Mouse (Mus musculus) heart, postnatal 10 days (tissue): ENCODE data around the gene Gcgr. TPM values are rescaled to one million over a fixed set of nuclear protein-coding genes. Genes with fewer than 3 reads are reported as not detected.
"Not testable (repeated sequence)": the region's sequence is repeated elsewhere in the genome, so short reads cannot be mapped to it uniquely, and the experiment has no call there.

Source experiments
- DNase-seq, 2 experiments: peaks; one replicate each; pipeline ENCODE4 v3.0.0; 2021
- intact Hi-C: fragments of 180-260 bp; cut with DNase I; formaldehyde crosslinking; loops from one replicate; pipeline ENCODE4 v1.15.1; 2025
- total RNA-seq, 2 experiments: library from RNA; stranded (reverse); gene quantifications; 2 replicates each; pipeline ENCODE4 v1.2.3; 2021

The Gcgr gene
- total RNA-seq, 2 experiments from 2014 or later: 2.4 to 3.1 TPM

DNA sequence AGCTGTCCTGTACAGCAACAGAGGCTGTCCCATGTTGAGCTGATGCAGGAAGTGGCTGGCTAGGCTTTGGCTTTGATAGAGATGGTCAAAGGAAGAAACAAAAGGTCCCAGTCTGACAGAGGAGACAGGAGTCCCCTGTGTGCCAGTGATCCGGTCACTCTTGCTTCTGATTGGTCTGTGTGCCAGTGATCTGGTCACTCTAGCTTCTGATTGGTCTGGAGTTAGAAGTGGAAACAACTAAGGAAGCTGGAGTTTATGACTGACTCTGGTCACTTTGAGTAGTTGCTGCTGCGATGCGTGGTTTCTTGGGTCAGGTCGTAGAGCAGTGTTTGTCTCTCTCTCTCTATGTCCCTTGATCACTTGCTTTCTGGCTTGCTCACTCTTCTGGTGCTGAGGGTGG lies 28.8 kb upstream of the Gcgr start:
- intact Hi-C loops: no loop called here
- no peak for DNase-seq

DNA sequence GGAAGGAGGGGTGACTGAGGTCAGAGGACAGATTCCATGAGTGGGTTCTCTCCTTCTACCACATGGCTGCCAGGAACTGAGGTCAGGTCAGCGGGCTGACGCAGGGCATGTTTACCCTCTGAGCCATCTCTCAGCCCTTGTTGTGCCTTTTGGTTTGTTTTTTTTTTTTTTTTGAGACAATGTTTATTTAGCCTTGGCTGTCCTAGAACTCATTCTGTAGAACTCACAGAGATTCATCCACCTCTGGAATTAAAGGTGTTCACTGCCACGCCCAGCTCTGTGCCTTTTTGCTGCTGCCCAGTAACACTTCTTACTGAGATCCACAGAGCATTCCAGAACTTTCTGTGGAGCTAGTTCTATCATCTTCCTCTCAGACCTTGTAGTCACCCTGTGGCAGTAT lies 24.8 kb upstream of the Gcgr start:
- DNase-seq: no peak
- intact Hi-C loops: no loop called here

DNA sequence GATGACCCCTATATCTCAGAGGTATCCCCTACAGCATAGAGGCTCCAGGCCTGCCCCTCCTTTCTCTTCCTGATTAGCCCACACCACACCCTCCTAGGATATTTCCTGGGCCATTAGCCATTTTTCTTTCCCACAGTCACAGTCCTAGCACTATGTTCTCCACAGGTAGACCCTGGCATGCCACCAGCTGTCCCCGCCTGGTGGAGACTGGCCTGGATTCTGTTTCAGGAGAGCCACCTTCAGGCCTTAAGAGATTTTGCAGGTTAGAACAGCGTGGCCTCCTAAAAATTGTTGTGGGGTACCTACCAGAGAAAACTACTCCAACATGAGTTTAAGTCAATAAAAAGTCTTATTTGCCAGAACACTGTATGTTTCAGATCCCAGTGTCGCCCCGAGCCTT lies 23.6 kb upstream of the Gcgr start:
- no peak for DNase-seq
- intact Hi-C loops: no loop called here

DNA sequence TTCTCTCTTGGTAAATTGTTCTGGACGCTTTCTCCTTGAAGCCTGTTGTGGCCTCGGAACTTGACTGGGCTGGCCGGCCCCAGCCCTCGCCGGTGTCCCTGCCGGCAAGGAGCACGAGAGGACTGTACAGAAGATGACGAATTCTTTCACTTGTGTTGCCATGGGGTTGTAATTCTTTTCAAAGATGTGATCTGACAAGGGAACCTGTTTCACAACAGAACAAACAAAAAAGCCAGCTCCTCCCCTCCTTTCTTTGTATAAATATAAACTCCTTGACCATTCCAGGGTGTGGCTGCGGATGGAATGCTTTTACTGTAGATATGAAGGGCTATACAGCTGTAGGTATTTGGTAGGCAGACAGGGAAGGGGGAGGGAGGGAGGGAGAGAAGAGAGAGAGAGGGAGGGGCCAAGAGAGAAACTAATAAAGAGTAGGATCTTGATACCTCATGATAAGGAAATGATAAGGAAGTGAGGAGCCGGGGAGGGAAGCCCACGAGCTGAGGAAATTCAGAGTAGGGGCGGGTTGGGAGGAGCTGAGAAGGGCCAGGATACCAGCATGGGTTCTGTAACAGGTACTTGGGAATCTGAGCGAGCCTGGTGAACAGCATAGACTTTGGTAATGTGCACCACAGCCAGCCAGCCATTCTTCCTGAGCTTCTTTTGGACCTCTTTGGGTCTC lies 22.7 kb upstream of the Gcgr start:
- intact Hi-C loops: no loop called here

DNA sequence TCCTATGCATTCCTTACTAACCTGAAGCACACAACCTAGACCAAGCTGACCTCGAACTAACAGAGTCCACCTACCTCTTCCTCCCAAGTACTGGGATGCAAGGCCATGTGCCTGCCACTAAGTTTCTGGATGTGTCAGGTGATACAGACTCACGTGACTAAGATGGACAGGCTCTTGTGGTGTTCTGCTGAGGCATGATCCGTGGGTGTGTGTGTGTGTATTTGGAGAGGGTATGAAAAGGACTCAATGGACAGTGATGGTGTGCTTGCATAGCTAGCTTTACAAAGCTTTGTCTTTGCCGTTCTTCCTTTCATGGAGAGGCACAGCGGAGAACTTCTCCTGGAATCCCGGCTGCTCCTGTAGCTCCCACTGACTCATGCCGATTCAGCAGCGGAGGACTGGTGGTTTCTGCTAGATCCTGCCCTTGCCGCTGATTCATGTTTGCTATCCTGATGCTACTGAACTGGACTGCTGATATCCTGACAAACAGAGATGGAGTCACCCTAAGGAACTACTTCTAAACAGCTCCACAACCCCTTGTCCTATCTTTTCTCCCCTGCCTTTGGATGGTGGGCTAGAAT lies 22.1 kb upstream of the Gcgr start:
- intact Hi-C loops: no loop called here
- no peak for DNase-seq

More for the DNA sequence above, 22.7 kb upstream of the Gcgr start:
- no peak for DNase-seq

DNA sequence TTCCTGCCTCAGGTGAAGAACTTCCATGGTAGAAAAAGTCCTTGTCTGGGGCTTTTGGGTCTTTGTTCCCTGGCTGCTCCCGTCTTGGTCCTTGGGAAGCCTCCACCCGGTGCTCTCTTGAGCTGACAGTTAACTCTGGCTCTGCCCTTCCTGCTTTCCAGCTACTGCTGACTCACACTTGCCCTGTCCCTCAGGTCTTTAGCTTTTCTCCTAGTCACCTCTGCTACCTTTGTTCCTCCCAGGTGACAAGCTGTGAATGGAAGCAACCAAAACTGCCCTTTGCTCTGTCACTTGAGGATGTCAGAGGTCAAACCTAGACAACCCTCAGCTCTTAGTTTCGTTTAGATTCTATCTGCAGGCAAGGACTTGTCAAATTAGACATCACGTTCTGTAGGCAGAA lies 20.6 kb upstream of the Gcgr start:
- intact Hi-C loops: loop anchor here (2.0 to 10.0 kb wide), 2 partner anchors 17 to 265 kb away; no protein-coding TSS in a partner anchor

DNA sequence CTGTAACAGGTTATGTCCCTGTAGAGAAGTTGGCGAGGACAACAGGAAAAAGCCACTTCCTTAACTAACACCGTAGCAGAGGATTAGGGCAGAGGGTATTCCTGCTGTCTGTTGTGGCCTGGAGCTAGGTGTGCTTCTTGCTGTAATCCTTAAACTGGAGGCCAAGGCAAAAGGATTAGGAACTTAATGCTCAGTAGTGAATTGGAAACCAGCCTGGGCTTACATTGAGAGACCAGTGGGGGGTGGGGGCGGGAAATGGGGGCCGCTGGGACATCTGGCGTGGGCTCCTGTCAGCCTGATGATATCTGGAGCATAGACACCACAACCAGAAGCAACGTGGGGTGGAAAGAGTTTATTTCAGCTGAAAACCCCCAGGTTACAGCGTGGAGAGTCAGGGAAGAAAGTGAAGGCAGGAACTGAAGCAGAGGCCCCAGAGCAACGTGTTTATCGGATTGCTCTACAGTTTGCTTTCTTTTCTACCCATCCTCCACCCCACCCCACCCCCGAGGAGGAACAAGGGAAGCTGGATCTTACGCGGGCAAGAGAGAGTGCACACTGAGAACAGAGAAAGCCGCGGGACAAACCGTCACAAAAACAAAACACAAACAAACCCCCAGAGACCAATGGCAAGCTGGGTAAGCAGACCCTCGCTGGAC lies 20.0 kb upstream of the Gcgr start:
- intact Hi-C loops: loop anchor here (2.0 to 10.0 kb wide), 2 partner anchors 18 to 264 kb away; no protein-coding TSS in a partner anchor
- DNase-seq: peak in 1 of 2 experiments; percentile 38

More for the DNA sequence above, 20.6 kb upstream of the Gcgr start:
- DNase-seq: no peak

DNA sequence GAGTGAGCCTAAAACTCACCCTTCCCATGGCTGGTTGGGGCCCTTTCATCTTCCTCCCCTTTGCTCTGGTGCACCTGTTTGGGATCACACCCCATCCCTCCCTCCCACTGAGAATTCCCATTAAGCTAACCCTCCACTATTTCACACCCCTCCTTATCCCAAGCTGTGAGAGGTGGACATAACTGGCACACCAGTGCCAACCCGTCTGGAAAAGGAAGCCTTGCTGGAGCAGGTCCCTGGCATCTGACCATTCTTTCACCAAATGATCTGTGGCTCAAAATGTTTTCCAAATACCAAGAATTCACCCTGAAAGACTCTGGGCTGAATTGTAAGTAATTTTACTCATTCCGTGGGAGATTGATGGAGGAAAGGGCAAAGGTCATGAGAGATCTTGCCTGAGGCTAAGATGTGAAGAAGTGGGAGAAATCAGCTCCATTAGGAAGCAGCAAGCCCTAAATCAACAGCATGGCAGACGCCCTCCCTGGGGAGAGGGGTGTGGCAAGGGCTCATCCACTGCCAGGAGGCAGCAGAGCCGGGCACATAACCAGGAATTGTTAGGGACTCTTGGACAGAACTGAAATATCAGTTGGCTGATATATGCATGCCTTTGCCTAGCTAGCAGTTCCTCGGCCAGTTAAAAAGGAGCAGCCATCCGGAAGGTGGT lies 17.6 kb upstream of the Gcgr start:
- intact Hi-C loops: loop anchor here (10.0 kb wide), 1 partner anchor 262 kb away; no protein-coding TSS in a partner anchor
- peak; percentile 38 to 40 for DNase-seq

DNA sequence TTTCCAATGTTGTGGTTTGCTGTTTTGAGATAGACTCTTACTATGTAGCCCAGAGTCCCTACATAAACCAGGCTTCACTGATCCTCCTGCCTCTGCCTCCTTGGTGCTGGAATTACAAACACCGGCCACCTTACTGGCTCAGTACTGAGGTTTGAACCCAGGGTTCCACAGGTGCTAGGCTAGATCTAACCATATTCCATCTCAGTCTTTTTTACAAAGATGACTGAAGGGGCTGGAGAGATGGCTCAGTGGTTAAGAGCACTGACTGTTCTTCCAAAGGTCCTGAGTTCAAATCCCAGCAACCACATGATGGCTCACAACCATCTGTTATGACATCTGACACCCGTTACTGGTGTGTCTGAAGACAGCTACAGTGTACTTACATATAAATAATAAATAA lies 16.2 kb upstream of the Gcgr start:
- intact Hi-C loops: loop anchor here (2.0 to 10.0 kb wide), 3 partner anchors 99 to 261 kb away; no protein-coding TSS in a partner anchor
- DNase-seq: not testable (repeated sequence)

DNA sequence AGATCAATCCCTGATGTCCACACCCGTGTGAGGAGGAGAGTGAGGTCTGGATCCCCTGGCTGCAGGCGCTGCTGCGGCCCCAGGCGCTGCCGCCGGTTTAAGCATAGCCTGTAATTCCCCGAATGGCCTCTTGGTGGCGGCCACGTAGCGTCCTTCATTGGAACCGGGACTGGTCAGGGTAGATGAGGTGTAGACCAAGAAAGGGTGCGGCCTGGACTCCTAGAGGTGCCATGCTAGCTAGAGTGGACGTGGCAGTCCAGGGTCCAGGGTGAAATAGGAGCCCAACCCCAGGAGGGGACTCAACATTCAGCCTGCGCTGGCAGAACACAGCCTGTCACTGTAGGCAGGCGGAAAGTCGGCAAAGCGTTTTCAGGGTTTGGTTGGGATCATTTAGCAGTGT lies 14.9 kb upstream of the Gcgr start:
- DNase-seq: peak; percentile 94 to 95
- intact Hi-C loops: loop anchor here (2.0 to 10.0 kb wide), 4 partner anchors 63 to 259 kb away; no protein-coding TSS in a partner anchor

DNA sequence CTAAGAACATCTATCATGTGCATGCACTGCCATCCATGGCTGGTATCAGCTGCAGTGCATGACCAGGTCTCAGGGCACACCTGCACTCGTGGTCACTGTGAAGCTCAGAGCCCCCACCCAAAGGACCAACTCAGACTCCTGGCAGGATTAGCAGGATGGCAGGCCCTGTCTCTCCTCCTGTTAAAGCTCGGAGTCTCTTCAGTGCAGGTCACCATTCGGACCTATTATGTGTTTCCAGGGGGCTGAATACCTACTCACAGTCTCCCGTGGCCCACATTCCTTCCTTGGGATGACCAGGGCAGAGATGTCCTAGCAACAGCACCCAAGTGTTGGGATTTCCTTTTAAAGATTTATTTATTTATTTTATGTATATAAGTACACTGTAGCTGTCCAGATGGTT lies 13.4 kb upstream of the Gcgr start:
- no peak for DNase-seq
- intact Hi-C loops: loop anchor here (2.0 to 10.0 kb wide), 2 partner anchors 62 to 258 kb away; no protein-coding TSS in a partner anchor

DNA sequence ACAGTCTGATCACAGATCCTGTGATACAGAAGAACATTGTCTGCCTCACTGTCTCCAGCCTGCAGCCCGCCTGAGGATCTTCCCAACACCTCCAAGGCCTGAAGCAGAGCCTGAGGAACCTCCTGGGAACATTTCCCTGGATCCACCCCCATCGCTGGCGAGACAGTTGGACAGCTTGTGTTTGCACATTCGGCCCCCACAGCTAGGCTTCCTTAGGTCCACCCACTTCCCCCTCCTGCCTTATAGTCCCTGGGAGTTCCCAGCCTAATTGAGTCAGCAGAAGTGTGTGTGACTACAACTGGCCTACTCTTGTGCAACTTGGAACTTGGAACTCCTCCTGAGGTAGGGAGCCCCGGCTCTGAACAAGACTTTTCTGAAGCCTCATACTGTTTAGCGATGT lies 12.5 kb upstream of the Gcgr start:
- peak; percentile 66 to 67 for DNase-seq
- intact Hi-C loops: loop anchor here (2.0 to 10.0 kb wide), 2 partner anchors 55 to 257 kb away; partner anchors contain the start of gene P4hb

DNA sequence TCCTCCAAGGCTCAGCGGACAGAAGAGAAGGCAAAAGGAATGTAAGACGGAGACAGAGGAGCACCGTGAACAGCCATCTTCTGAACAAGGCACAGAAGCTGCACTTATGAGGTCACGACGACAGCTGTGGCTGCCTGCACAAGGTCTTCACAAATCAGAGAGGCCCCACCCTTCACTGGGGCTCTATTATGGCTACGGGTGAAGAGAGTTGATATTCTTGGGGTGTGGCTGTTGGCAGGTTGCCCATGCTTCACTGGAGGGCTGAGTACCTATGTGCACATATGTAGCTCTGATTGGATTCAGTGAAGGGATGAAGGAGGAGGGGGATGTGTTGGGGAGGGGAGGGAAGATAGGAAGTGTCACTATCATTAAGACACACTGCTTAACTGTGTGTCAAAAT lies 11.9 kb upstream of the Gcgr start:
- peak in 1 of 2 experiments; percentile 32 for DNase-seq
- intact Hi-C loops: loop anchor here (2.0 to 10.0 kb wide), 2 partner anchors 54 to 256 kb away; partner anchors contain the start of gene P4hb

DNA sequence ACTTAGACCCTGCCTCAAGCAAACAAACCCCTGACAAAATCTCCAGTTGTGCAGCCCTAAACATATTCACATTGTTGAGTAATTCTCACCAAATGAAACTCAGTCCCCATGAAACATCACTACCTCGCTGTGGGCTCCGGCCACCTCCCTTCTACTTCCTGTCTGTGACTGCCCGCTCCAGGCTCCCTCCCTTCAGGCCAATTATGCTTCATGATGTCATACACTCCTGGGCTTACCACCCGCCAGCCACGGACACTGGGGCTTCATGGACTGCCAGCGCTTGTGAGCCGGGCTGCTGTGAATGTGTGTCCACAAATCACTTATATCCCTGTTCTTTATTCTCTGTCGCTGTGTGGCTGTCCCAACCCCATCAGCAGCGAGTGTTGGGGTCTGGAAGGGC lies 10.8 kb upstream of the Gcgr start:
- DNase-seq: peak; percentile 85 to 87
- intact Hi-C loops: loop anchor here (2.0 to 10.0 kb wide), 4 partner anchors 19 to 255 kb away; partner anchors contain the start of genes Mcrip1 and P4hb

DNA sequence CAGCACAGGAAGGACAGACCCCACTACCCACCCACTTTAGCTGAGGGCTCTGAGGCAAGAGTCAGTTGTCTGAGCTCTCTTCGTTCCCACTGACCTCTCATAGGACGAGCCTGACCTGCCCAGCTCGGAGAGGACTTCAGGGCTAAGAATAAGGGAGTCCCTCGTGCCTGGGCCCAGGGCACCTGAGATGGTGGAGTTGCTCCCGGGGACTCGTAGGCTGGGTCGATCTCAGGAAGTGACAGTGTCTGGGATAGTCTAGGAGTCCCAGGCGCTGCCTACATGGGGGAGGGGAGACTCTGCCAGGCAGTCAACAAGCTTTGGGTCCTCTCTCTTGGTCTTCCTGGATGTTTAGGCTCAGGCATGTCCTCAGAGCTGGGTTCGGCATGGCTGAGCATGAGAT lies 10.0 kb upstream of the Gcgr start:
- intact Hi-C loops: loop anchor here (2.0 kb wide), 2 partner anchors 18 to 28 kb away; partner anchors contain the start of gene Mcrip1
- DNase-seq: peak in 1 of 2 experiments; percentile 36

DNA sequence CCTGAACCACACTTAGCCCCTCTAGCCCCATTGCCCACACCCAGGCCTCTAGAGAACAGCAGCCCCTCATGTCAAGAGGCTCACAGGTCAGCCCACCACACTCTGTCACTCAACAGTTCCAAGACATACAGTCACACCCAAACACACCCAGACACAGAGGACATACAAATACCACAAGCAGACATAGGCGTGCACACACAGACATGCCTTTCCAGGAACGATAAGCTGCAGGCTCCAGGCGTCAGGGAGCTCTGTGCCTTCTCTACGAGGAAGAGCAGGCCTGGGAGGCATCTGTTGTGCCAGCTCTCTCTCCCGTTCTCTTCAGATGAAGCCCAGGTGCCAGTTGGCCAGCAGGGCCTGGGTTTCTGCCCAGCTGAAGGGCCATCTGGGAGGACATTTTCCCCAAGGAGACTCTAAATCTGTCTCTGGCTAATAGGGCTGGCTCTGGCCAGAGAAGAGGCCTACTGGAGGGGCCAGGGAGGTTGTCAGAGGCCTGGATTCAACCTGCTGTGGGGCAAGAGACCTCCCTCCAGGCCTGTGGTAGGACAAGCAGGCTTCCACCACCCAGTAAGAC lies 9.4 kb upstream of the Gcgr start:
- intact Hi-C loops: loop anchor here (2.0 kb wide), 2 partner anchors 18 to 28 kb away; partner anchors contain the start of gene Mcrip1
- peak; percentile 88 for DNase-seq

DNA sequence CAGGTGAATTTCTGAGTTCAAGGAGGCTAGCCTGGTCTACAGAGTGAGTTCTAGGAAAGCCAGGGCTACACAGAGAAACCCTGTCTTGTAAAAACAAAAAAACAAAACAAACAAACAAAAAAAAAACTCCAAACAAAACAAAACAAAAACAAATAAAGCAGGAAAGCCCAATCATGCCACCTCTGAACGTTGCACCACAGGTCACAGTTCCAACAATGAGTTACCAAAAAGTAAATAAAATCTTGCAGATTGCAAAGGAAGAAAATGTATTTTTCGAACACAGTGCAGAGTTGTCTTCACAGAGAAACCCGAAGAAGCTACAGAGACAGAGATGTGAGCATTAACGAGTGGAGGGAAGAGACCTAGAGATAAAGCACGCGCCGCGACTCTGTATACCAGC lies 7.9 kb upstream of the Gcgr start:
- intact Hi-C loops: no loop called here
- no peak for DNase-seq

DNA sequence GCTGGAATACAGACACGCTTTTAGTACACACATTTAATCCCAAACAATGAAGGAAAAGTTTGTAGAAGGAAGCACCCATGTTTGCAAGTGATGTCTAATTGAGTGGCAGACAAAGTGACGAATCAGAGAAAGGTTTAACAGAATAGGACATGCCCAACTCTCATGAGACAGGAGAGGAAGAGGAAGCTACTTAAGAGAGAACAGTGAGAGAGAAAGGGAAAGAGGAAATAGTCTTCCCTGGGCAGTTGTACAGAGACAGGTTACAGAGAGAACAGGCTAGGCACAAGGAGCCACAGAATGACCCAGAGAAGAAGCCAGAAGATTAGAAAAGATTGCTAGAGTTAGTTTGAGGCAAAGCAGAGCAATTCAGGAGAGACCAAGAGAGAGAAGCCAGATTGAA lies 4.5 kb upstream of the Gcgr start:
- DNase-seq: no peak
- intact Hi-C loops: no loop called here

DNA sequence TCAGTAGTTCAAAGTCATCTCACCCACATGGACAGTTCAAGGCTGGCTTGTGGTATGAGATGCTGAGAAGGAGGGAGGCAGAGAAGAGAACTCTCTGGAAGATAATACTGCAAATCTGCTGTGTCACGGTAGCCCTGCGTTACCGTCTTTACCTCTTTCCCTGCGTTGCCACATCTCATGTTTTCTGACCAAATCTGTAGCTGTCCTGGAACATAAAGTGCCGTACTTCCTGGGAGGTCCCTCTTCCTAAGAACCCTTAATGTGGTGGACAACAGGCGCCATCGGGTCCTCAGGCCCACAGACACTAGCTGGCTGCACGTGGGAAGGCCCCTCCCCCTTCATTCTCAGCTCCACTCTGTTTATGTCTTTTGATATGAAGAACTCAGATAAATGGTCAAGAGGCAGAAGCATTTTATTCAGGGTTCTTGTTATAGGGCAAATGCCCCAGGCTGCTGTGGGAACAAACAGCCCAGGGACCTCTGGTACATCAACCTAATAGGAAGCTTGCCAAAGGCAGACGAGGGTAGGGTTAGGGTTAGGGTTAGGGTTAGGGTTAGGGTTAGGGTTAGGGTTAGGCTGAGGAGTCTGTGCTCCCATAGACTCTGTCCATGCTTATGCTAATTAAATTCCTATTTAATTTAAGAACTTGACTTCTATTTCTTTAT lies 2.7 kb upstream of the Gcgr start:
- intact Hi-C loops: no loop called here
- DNase-seq: no peak

DNA sequence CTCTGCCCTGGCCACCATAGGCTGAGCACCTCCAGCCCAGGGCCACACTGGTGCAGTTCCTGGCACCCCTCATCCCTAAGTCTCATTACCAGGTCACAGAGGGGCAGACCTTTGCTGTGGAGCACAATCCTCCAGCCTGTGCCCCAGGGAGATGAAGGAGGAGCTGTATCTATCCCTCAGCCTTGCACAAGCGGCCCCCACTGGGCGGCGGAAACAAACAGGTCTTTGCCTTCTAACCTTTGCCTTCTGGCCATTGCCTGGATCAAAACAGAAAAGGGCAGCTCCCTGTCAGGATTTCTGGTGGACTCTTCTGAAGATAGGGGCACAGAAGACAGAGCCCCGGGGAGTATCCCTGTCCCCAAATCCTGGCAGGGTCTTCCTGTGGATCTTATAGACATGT lies 1.6 kb upstream of the Gcgr start:
- DNase-seq: no peak
- intact Hi-C loops: no loop called here
